Mouse (Mus musculus) kidney, postnatal 10 days (tissue): Measurements from ENCODE around the gene Atg4d.
"Not testable (repeated sequence)": the region's sequence is repeated elsewhere in the genome, so short reads cannot be mapped to it uniquely, and the experiment has no call there.

ENCODE experiments used
- DNase-seq: peaks from one replicate; pipeline ENCODE4 v3.0.0; 2021; ENCODE audit warnings: mixed read lengths

Gene Atg4d

DNA sequence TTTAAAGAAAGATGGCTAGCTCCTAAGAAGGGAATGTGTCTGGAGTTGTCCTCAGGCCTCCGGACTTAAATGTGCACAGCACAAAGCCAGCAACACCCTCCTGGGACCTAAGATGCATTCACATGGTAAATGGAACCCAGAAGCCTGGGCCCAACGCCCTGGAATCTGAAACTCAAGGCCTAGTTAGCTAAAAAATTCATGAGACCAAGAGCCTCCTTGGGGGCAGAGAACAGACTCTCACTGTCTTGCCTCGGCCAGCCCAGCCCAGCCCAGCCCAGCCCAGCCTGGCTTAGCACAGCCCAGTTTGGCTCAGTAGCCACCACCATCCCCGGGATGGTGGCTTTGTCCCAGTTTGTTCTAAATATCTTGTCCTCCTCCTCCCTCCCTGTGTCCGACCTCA is 50.3 kb downstream of the Atg4d start:
- DNase-seq = no peak

DNA sequence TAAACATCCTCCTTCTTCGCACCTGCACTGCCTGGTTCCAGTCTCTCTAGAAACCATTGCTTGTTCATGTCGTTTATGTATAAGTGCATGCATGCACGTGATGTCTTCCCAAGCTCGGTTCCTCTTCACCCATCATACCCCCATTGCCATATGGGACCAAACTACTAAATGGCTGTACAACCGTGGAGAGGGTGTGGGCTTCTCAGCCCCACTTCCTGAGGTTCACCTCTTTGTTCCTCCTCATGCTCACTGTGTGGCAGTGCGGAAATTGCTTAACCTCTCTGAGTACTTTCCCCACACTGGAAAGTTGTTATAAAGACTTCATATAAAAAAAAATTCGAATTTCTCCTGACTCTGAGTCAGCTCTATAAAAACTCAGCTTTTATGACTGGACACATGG is 51.6 kb downstream of the Atg4d start:
- no peak for DNase-seq

DNA sequence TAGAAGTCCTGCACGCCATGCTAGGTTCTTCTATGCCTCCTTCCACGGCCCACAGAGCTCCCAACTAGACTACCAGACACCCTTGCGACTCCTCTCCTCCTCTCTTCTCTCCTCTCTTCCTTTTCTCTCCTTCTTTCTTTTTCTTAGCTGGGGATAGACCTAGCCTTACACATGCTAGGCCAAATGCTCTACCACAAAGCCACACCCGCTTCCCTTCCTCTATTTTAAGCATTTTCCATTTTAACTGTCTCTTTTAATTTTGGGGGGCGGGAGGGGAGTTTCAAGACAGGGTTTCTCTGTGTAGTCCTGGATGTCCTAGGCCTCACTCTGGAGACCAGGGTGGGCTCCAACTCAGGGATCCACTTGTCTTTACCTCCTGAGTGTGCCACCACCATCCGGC is 53.7 kb downstream of the Atg4d start:
- no peak for DNase-seq

DNA sequence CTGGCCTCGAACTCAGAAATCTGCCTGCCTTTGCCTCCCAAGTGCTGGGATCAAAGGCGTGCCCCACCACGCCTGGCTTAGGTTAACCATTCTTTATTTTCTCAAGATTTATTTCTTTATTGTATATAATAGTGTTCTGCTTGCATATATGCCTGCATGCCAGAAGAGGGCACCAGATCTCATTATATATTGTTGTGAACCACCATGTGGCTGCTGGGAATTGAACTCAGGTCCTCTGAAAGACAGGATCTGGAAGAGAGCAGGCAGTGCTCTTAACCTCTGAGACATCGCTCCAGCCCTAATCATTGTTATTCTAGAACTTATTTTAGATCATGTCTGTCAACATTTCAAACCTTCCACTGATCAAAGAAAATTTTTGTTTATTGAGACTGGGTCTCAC is 54.4 kb downstream of the Atg4d start:
- no peak for DNase-seq

DNA sequence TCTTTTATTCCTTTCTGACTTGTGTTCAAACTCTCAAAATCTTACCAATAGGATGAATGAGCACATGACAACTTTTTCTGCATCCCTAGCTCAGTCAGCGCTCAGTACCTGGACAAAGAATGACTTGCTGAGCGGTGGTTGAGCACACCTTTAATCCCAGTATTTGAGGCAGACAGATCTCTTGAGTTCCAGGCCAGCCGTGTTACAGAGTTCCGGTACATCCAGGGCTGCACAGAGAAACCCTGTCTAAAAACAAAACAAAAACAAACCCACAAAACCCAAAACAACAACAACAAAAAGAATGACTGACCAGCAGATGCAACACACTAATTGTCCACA is 55.2 kb downstream of the Atg4d start:
- DNase-seq = no peak

DNA sequence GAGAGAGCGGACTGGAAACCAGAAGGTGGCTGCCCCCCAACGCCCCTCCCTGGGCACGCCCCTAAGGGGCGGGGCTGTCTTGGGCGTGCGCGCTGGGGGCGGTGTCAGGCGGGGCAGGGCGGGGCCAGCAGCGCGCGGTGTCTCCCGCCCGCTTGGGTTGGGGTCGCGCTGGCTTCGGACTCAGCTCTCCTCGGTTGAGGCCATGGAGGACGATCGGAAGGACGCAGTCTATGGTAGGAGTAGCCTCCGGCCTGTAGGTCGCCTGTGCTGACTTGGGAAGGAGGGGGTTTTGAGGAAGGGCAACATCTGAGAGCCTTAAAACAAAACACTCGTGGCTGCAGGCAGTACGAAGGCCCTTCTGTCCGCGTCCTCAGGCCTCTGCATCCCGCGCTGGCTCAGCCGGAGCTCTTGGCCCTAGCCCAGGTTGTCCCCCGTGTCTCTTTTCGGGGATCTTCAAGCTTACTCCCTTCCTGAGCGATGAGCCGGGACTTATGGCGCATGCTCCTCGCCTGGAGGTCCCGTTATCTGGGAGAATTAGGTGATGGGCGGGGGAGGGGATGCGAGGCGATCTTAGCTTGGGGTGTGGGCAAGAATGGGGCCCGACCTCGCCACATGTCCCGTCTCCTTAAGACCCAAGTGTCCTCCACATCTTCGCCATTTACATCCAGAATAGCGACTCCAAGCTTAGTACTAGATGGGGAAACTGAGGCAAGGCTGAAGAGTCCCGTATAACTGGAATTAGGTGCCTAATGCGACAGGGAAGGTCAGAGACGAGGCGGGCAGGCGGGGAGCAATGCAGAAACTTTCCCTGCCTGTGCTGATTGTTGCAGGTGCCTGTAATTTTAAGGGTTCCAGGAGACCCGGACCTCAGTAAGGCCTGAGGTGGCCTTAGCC is 55.8 kb downstream of the Atg4d start, which contains the start of gene Slc44a2:
Gene Slc44a2, plus strand, starts transcription at position 80 of the 894 bp plus-strand sequence.
- DNase-seq = peak; percentile 92

DNA sequence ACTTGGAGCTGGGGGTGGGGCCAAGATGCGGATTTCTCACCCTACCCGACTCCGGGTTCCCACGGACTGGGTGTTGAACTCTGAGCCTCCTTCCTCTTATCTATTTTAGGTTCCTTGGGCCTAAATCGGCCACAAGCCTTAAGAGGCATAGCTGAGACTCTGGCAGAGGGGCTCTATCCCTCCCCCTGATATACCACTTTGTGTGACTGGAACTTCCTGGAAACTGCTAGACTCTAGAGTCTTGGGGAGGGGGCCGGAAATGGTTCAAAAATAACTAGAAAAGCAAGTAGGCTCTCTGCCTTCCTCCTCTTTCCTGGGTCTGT is 56.4 kb downstream of the Atg4d start:
- peak; percentile 63 for DNase-seq

DNA sequence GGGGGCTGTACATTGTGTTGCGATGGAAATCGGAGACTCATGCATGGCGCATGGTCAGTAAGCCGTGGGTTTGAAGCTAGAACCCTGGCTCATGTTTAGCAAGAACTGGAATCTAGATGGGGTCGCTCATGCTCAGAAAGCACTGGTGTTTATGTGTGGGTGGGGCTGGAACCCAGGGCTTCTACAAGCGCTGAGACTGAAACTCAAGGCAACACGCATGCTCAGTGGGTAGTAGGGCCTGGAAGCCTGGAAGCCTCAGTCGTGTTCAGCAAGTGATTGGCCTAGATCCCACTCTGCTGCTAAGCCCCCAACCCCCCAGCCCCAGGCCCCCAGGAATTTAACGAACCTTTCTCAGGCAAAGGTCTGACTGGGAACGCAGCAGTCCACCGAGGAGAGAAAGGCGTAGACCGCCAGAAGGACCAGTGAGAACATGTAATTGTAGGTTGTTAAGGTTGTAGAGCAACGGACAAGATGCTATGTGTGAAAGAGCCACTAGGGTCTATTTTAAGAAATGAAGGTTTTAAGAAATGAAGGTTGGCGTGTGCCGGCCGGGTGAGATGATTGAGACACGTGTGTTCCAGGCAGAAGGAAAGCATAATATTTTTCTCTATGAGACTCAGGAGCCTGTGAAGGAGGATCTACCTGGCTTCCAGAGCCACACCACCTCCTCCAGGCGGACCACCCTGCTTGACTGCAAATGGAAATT is 57.3 kb downstream of the Atg4d start:
- no peak for DNase-seq

DNA sequence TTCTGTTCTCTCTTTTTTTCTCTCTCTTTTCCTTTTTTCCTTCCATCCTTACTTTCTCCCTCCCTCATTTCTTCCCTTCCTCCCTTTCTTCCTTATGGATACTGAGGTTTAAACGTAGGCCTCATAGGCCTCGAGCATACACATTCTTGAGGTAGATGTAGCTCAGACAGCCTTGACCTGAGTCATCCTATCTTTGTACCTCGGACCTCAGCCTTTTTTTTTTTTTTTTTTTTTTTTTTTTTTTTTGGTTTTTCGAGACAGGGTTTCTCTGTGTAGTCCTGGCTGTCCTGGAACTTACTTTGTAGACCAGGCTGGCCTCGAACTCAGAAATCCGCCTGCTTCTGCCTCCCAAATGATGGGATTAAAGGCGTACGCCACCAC is 57.8 kb downstream of the Atg4d start:
- DNase-seq = not testable (repeated sequence)

DNA sequence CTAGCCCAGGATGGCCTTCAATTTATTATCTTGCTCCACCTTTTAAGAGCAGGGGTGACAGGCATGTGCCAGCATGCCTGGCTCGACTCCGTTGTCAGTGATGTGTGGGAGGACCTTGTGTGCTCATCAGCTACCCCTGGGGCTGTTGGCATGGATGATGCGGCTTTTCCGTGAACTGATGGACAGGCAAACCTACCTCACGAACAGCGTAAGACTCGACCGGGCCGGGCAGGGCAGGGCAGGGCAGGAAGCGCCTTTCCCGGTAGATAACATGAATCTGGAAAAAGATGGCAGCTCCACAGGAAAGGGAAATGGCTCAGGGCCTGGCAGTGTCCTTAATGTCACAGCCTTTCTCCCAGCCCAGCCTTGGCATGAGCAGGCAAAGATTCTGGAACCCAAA is 59.2 kb downstream of the Atg4d start:
- DNase-seq = peak; percentile 48
